ENCODE assay signal across 32 mouse cellular contexts in genomic region chr2:172298083-172298482, GRCm38 (mm10). TPM values are rescaled to one million over a fixed set of nuclear protein-coding genes. Genes with fewer than 3 reads are reported as not detected.
DNase-seq lines count a peak whose midpoint lies in the region; ATAC-seq and TF ChIP-seq lines count a peak whose summit lies in the region.
"Had no signal": no experiment of that assay in that cellular context is flagged by ENCODE, and none has a peak within 500 bp of the region (broad histone marks: within the 10 kb centered on the region; RNA-seq: fewer than 3 reads in every experiment).

No protein-coding gene starts in this region.

- H3K4me1 ChIP-seq in erythroblast, embryonic 14.5 days (ENCODE audit: control insufficient read depth) = peaks cover 67% of the 10 kb centered on the region
- peaks cover 18% of the 10 kb centered on the region for H3K4me1 ChIP-seq in hindbrain, embryonic 13.5 days (replicated peaks)
- H3K4me1 ChIP-seq in hindbrain, postnatal 0 days (ENCODE audit: insufficient read depth, low read length) = no peaks in the 10 kb centered on the region
- peaks cover 41% of the 10 kb centered on the region for H3K4me1 ChIP-seq in liver, embryonic 16.5 days (ENCODE audit: control insufficient read depth, low read depth, low read length)
- H3K4me1 ChIP-seq: megakaryocyte, embryonic 14.5 days had no signal

- peaks cover 21% of the 10 kb centered on the region for H3K27me3 ChIP-seq in erythroblast, embryonic 14.5 days (ENCODE audit: control insufficient read depth)
- 0 out of 2 replicates have a peak, but pooled peaks cover 2% of the 10 kb centered on the region for H3K27me3 ChIP-seq in hindbrain, embryonic 13.5 days
- no peaks in the 10 kb centered on the region for H3K27me3 ChIP-seq in hindbrain, postnatal 0 days (ENCODE audit: insufficient read depth, low read length)
- no peaks in the 10 kb centered on the region; the same call in 1 of the 2 replicates for H3K27me3 ChIP-seq in liver, embryonic 16.5 days (ENCODE audit: control insufficient read depth, insufficient read depth, low read depth, low read length)
- H3K27me3 ChIP-seq: limb, embryonic 13.5 days; megakaryocyte, embryonic 14.5 days; neural tube, embryonic 13.5 days had no signal

- WGBS in hindbrain, embryonic 13.5 days = 56% methylated on average over 1 of the region's 1 CpGs
- 76% methylated on average over 1 of the region's 1 CpGs for WGBS in hindbrain, postnatal 0 days
- 6% methylated on average over 1 of the region's 1 CpGs for WGBS in liver, embryonic 16.5 days (ENCODE audit: insufficient replicate concordance)

- peak overlapping the region; percentile 79; the same call in 1 of the 2 replicates for H3K27ac ChIP-seq in hindbrain, embryonic 13.5 days
- H3K27ac ChIP-seq in hindbrain, postnatal 0 days = no peak overlapping the region
- peak overlapping the region; percentile 88 for H3K27ac ChIP-seq in liver, embryonic 16.5 days (ENCODE audit: low read length)
- H3K27ac ChIP-seq: forebrain, embryonic 13.5 days; gastrocnemius, adult 2 months; kidney, postnatal 0 days; limb, embryonic 13.5 days had no signal

- no peak for TF ChIP-seq CTCF in hindbrain, postnatal 0 days (IDR thresholded peaks at IDR 0.05; ENCODE audit: low read depth)

- peaks cover 4% of the 10 kb centered on the region for H3K9me3 ChIP-seq in erythroblast, embryonic 14.5 days (ENCODE audit: control insufficient read depth, low read length)
- no peaks in the 10 kb centered on the region for H3K9me3 ChIP-seq in hindbrain, embryonic 13.5 days
- no peaks in the 10 kb centered on the region for H3K9me3 ChIP-seq in hindbrain, postnatal 0 days (ENCODE audit: low read length)
- no peaks in the 10 kb centered on the region for H3K9me3 ChIP-seq in liver, embryonic 16.5 days (replicated peaks; ENCODE audit: control insufficient read depth, low read length)
- H3K9me3 ChIP-seq: forebrain, embryonic 13.5 days; limb, embryonic 13.5 days; megakaryocyte, embryonic 14.5 days; midbrain, embryonic 13.5 days; neural tube, embryonic 13.5 days had no signal

- DNase-seq in hindbrain, postnatal 0 days (ENCODE audit: low spot score) = no peak
- DNase-seq in liver = peak; percentile 64
- no peak for DNase-seq in kidney, adult 11 months
- DNase-seq in urinary bladder, postnatal 10 days (ENCODE audit: low spot score) = no peak
- DNase-seq: adrenal gland, postnatal 14 days; cerebellum, adult 11 months; cerebellum, adult 9-11 months; gastrocnemius, adult 2 months; kidney, adult 2 months; layer of hippocampus, adult 9-11 months; lung, embryonic 14.5 days; lung, postnatal 36 days; right cerebral cortex, postnatal 4 days; thymus, adult 18-20 months had no signal

- no peak overlapping the region for H3K4me2 ChIP-seq in hindbrain, embryonic 13.5 days
- no peak overlapping the region for H3K4me2 ChIP-seq in hindbrain, postnatal 0 days (ENCODE audit: low read depth, low read length)
- H3K4me2 ChIP-seq in liver, embryonic 16.5 days (ENCODE audit: low read depth, low read length) = peak overlapping the region; percentile 47
- H3K4me2 ChIP-seq: forebrain, embryonic 13.5 days; limb, embryonic 13.5 days; lung, embryonic 14.5 days; midbrain, embryonic 13.5 days; neural tube, embryonic 13.5 days had no signal

- H3K36me3 ChIP-seq in erythroblast, embryonic 14.5 days (ENCODE audit: control insufficient read depth) = no peaks in the 10 kb centered on the region
- no peaks in the 10 kb centered on the region for H3K36me3 ChIP-seq in hindbrain, embryonic 13.5 days
- H3K36me3 ChIP-seq in hindbrain, postnatal 0 days (ENCODE audit: insufficient read depth, low read length) = no peaks in the 10 kb centered on the region
- H3K36me3 ChIP-seq in liver, embryonic 16.5 days (ENCODE audit: control insufficient read depth, insufficient read depth) = no peaks in the 10 kb centered on the region
- H3K36me3 ChIP-seq: limb, embryonic 13.5 days; midbrain, embryonic 13.5 days; neural tube, embryonic 13.5 days had no signal

- no peak for ATAC-seq in erythroblast, adult 5-6 weeks (replicated peaks; ENCODE audit: low FRiP score, poor library complexity, severe bottlenecking)
- no peak for ATAC-seq in hindbrain, embryonic 13.5 days (ENCODE audit: low FRiP score)
- ATAC-seq in hindbrain, postnatal 0 days = no peak
- peak; percentile 92 for ATAC-seq in liver, embryonic 16.5 days (ENCODE audit: low read depth)
- ATAC-seq: forebrain, embryonic 13.5 days; inflammation-experienced regulatory T-cells, adult 6 months; midbrain, embryonic 13.5 days had no signal

- H3K4me3 ChIP-seq in erythroblast, embryonic 14.5 days (replicated peaks) = peak overlapping the region; percentile 38
- no peak overlapping the region for H3K4me3 ChIP-seq in hindbrain, embryonic 13.5 days
- no peak overlapping the region for H3K4me3 ChIP-seq in hindbrain, postnatal 0 days (ENCODE audit: low read length)
- no peak overlapping the region for H3K4me3 ChIP-seq in liver, embryonic 16.5 days (ENCODE audit: low read depth, low read length)
- H3K4me3 ChIP-seq: forebrain, embryonic 13.5 days; gastrocnemius, adult 2 months; limb, embryonic 13.5 days; megakaryocyte, embryonic 14.5 days; midbrain, embryonic 13.5 days; neural tube, embryonic 13.5 days had no signal

- H3K9ac ChIP-seq in hindbrain, embryonic 13.5 days = no peak overlapping the region
- no peak overlapping the region for H3K9ac ChIP-seq in hindbrain, postnatal 0 days (replicated peaks; ENCODE audit: low read length)
- peak overlapping the region; percentile 58 for H3K9ac ChIP-seq in liver, embryonic 16.5 days (ENCODE audit: low read depth, low read length)
- H3K9ac ChIP-seq: forebrain, embryonic 13.5 days; limb, embryonic 13.5 days; lung, embryonic 14.5 days; midbrain, embryonic 13.5 days; neural tube, embryonic 13.5 days had no signal

RNA-seq across cellular contexts. Expression of gene Fam210b, which starts 47.3 kb away (rescaled TPM):
- polyA plus RNA-seq in erythroblast, embryonic 14.5 days (2012) = 35.0 and 48.5 TPM in 2 replicates
- 102 and 114 TPM in 2 replicates for total RNA-seq in erythroblast, adult 5-6 weeks (2015; ENCODE audit: low replicate concordance)
- total RNA-seq in erythroblast, adult 5-6 weeks (2017; ENCODE audit: low replicate concordance) = 96.2 and 117 TPM in 2 replicates
- 25.8 and 27.1 TPM in 2 replicates for polyA plus RNA-seq in hindbrain, embryonic 13.5 days (2015; fragmentation: Nextera tagmentation; extraction: Ambion mirVana)
- total RNA-seq in hindbrain, postnatal 0 days (2014; rRNA removed) = 10.9 and 11.8 TPM in 2 replicates
- 23.0 and 23.1 TPM in 2 replicates for polyA plus RNA-seq in hindbrain, postnatal 0 days (2015; fragmentation: Nextera tagmentation; extraction: Ambion mirVana)
- 136 and 144 TPM in 2 replicates for polyA plus RNA-seq in liver, embryonic 16.5 days (2015; fragmentation: Nextera tagmentation; extraction: Ambion mirVana)

RNA-seq across cellular contexts. Expression of gene Mc3r, which starts 49.8 kb away (rescaled TPM):
- polyA plus RNA-seq in erythroblast, embryonic 14.5 days (2012) = not detected in 2 replicates
- not detected in 2 replicates for total RNA-seq in erythroblast, adult 5-6 weeks (2015; ENCODE audit: low replicate concordance)
- total RNA-seq in erythroblast, adult 5-6 weeks (2017; ENCODE audit: low replicate concordance) = 0.14 TPM in 1 of 2 replicates, not detected in the other
- polyA plus RNA-seq in hindbrain, embryonic 13.5 days (2015; fragmentation: Nextera tagmentation; extraction: Ambion mirVana) = 0.06 TPM in 2 replicates
- total RNA-seq in hindbrain, postnatal 0 days (2014; rRNA removed) = 0.31 TPM in 1 of 2 replicates, not detected in the other
- polyA plus RNA-seq in hindbrain, postnatal 0 days (2015; fragmentation: Nextera tagmentation; extraction: Ambion mirVana) = 0.30 and 0.38 TPM in 2 replicates
- polyA plus RNA-seq in liver, embryonic 16.5 days (2015; fragmentation: Nextera tagmentation; extraction: Ambion mirVana) = 0.04 and 0.06 TPM in 2 replicates
- total RNA-seq: adrenal gland, postnatal 14 days; gastrocnemius, adult 2 months; monocyte, adult 5-6 weeks had no signal
- polyA plus RNA-seq: embryonic facial prominence, embryonic 11.5 days; gonadal fat pad, adult 2 months; heart, embryonic 16.5 days; hindbrain, embryonic 11.5 days; inflammation-experienced regulatory T-cells, adult 6 months; kidney, adult 2 months; kidney, postnatal 0 days; large intestine, adult 2 months; lung, embryonic 14.5 days; stomach, embryonic 14.5 days had no signal
